Mouse (Mus musculus) kidney, postnatal 4 days (tissue): ENCODE data around the gene Sgf29.

ENCODE experiments used
- DNase-seq, 2 experiments: peaks; one replicate each; pipeline ENCODE4 v3.0.0; 2021; ENCODE audit warnings: mixed read lengths in 2 of 2

Gene Sgf29

DNA sequence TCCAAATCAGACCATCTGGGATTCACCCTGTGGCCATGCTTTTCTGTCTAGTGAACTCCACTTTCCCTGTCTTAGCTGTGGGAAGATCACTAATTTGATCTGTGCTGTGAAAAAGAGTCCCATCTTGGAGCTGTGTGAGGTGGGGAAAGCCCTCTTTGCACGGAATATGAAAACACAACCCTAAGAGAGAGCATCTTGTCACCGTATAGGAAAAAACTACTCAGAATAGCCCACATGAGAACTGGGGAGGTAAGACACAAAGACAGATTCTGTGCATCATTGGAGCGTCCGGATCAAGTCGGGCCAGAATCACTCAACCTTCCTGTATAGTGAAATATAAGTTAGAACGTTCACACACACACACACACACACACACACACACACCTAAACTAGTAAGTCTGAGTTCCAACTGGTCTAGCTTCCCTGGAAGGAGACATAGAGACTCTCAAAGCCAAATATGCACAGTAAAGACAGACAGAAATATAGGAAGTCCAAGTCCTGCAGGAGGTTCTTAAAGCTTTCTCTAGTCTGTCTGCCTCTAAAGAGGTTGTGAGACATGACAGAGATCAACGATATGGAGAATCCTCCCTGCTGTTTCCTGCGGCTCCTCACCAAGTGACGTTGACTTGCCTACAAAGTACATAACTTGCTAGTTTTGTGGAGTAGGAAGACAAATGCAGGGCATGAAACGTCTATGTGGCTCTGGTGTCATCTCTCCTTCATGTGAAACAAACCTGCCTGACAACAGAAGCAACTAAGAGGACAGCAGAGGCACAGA, 59.3 kb downstream of the Sgf29 start:
- DNase-seq, result no peak

DNA sequence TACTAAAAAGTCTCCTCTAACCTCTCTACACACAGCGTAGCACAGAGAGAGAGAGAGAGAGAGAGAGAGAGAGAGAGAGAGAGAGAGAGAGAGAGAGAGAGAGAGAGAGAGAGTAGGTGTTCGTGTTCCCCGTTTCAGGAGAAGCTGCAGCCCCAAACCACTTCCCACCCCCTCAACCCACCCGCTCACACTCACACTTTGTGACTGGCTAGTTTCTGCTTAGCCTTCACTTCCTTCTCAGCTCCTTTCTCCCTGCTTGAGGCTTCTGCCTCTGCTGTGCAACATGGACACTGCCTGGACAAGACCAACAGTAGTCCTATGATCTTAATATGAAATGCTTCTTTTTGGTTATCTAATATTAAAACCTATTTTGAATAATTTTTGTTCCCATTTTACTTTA, 61.2 kb downstream of the Sgf29 start:
- DNase-seq, result no peak

DNA sequence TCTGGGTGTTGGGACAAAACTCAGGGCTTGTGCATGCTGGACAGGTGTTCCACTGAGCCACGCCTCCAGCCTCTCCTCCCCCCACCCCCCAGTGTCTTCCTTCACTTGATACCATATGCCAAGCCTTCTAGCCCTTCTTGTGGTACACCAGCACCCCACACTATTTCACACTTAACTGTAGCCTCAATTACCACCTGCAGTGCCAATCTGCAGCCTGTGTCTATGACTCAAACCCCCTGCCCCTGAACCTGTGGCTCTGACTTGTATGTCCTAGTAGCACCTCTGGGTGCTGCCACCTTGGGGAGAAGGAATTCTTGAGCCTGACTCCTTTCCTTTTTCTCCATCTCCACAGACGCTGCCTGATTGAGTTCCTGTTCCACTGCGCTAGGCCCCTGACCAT, 62.8 kb downstream of the Sgf29 start:
- no peak for DNase-seq

DNA sequence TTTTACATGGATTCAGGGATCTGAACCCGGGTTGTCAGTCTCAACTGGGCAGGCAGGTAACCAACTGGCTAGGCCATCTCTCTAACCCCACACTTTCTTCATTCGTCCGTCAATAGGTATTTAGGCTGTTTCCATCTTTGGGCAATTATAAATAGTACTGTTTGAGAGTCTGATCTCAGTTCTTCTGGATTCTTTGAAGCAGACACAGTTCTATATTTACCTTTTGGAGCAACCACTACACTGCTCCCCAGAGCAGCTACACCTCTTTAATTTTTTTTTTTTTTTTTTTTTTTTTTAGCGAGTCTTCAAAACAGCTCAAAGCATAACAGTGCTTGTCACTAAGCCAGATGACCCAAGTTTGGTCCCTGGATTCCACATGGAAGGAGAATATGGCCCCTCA, 66.6 kb downstream of the Sgf29 start:
- no peak for DNase-seq

DNA sequence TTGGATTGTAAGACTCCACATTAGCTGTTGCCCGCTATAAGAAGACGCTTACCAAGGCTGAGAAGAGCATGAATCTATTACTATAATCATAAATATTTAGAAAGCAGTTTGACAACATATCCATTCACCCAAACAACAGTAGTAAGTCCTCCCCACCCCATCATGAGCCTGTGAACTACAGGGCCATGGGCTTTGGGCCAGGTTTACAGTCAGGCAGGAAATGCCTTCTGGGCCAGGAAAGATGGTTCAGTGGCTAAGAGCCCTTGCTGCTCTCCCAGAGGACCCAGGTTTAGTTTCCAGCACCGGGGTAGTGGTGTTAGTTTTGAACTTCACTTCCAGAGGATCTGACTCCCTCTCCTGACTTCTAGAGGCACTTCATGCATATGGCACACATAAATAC, 68.5 kb downstream of the Sgf29 start:
- no peak for DNase-seq

DNA sequence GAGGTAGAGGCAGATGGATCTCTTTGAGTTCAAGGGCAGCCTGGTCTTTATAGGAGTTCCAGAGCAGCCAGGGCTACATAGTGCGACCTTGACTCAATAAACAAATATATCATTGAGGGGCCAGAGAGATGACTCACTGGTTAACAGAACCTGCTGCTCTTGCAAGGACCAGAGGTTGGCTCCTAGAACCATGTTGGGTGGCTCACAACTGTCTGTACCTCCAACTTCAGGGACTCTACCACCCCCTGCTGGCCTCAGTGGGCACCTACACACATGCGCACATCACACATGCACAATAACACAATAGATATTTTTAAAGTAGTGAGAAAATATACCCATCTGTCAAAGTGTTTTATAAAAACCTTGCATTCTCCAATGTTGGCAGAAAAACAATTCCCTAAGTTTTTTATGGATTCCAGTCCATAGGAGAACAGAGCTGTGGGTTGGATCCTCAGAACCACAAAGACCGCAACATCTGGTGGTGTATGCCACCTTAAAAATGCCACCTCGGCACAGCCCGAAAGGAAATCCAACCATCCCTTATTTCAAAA, 69.8 kb downstream of the Sgf29 start:
- DNase-seq, result no peak

DNA sequence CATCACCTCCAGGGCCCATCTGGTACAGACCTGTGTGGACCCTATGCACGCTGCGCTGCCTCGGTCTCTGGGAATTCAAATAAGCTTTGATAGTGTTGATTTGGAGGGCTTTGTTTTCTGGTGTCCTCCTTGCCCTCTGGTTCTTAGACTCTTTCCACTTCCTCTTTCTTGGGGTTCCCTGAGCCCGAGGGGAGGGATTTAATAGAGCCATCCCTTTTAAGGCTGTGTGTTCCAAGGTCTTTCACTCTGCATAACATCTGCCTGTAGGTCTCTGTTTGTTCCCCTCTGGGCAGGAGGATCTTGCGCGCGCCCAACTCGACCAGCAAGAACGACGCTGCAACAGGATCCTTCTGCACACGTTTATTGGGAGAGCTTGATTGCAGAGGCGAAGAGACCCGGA, 72.5 kb downstream of the Sgf29 start:
- no peak for DNase-seq
